Mouse (Mus musculus): ENCODE measurements around the gene Hoxa1. TPM values are rescaled to one million over a fixed set of nuclear protein-coding genes. Genes with fewer than 3 reads are reported as not detected.

The Hoxa1 gene
- polyA plus RNA-seq, 1 experiment: 2.4 TPM

GRCm38 (mm10) chr6:52202362-52203120 lies 44.4 kb upstream of the Hoxa1 start:
- Histone ChIP-seq H3K4me3 (ENCODE audit: insufficient read depth, low read length) (peak overlapping the region; percentile 45), H3K4me1 (ENCODE audit: control insufficient read depth, insufficient read depth, low read length) (no peaks in the 10 kb centered on the region), H3K27ac (ENCODE audit: insufficient read depth, low read length) (no peak overlapping the region)
- no peak for TF ChIP-seq POLR2A (IDR thresholded peaks at IDR 0.05; ENCODE audit: low read depth, low read length)
- TF ChIP-seq CTCF (IDR thresholded peaks at IDR 0.05; ENCODE audit: borderline replicate concordance, insufficient read depth, low read length): no peak

GRCm38 (mm10) chr6:52201269-52201668 lies 43.2 kb upstream of the Hoxa1 start:
- peaks cover under 1% of the 10 kb centered on the region; the same call in 1 of the 2 replicates for H3K4me1 ChIP-seq (ENCODE audit: control insufficient read depth, insufficient read depth, low read length)
- TF ChIP-seq CTCF (IDR thresholded peaks at IDR 0.05; ENCODE audit: borderline replicate concordance, insufficient read depth, low read length): no peak
- no peak for TF ChIP-seq POLR2A (IDR thresholded peaks at IDR 0.05; ENCODE audit: low read depth, low read length)
- peak overlapping the region; percentile 38; the same call in 1 of the 2 replicates for H3K27ac ChIP-seq (ENCODE audit: insufficient read depth, low read length)
- no peak overlapping the region for H3K4me3 ChIP-seq (ENCODE audit: insufficient read depth, low read length)

- Histone ChIP-seq H3K4me1 (ENCODE audit: control insufficient read depth, insufficient read depth, low read length) (peaks cover 3% of the 10 kb centered on the region; the same call in 1 of the 2 replicates), H3K27ac (ENCODE audit: insufficient read depth, low read length) (peak overlapping the region; percentile 38; the same call in 1 of the 2 replicates), H3K4me3 (ENCODE audit: insufficient read depth, low read length) (no peak overlapping the region; the same call in 1 of the 2 replicates)
- no peak for TF ChIP-seq CTCF (IDR thresholded peaks at IDR 0.05; ENCODE audit: borderline replicate concordance, insufficient read depth, low read length)
- TF ChIP-seq POLR2A (IDR thresholded peaks at IDR 0.05; ENCODE audit: low read depth, low read length): no peak
These were observed 42.7 kb upstream of the Hoxa1 start for GRCm38 (mm10) chr6:52200751-52201250.

GRCm38 (mm10) chr6:52200073-52200750 lies 42.1 kb upstream of the Hoxa1 start:
- peaks cover 3% of the 10 kb centered on the region; the same call in 1 of the 2 replicates for H3K4me1 ChIP-seq (ENCODE audit: control insufficient read depth, insufficient read depth, low read length)
- H3K27ac ChIP-seq (ENCODE audit: insufficient read depth, low read length): peak overlapping the region; percentile 24; the same call in 1 of the 2 replicates
- TF ChIP-seq POLR2A (IDR thresholded peaks at IDR 0.05; ENCODE audit: low read depth, low read length): no peak
- TF ChIP-seq CTCF (IDR thresholded peaks at IDR 0.05; ENCODE audit: borderline replicate concordance, insufficient read depth, low read length): no peak
- H3K4me3 ChIP-seq (ENCODE audit: insufficient read depth, low read length): peak overlapping the region; percentile 10

GRCm38 (mm10) chr6:52197271-52197670 lies 39.2 kb upstream of the Hoxa1 start:
- TF ChIP-seq CTCF (IDR thresholded peaks at IDR 0.05; ENCODE audit: borderline replicate concordance, insufficient read depth, low read length) (0 out of 2 replicates have a peak, but pooled peaks have one; percentile 25), POLR2A (IDR thresholded peaks at IDR 0.05; ENCODE audit: low read depth, low read length) (no peak)
- 0 out of 2 replicates have a peak overlapping the region, but pooled peaks have one; percentile 27 for H3K27ac ChIP-seq (ENCODE audit: insufficient read depth, low read length)
- no peak overlapping the region for H3K4me3 ChIP-seq (ENCODE audit: insufficient read depth, low read length)

GRCm38 (mm10) chr6:52196811-52197210 lies 38.7 kb upstream of the Hoxa1 start:
- Histone ChIP-seq H3K27ac (ENCODE audit: insufficient read depth, low read length) (peak overlapping the region; percentile 27; the same call in 1 of the 2 replicates), H3K4me1 (ENCODE audit: control insufficient read depth, insufficient read depth, low read length) (peaks cover 5% of the 10 kb centered on the region), H3K4me3 (ENCODE audit: insufficient read depth, low read length) (no peak overlapping the region)
- TF ChIP-seq POLR2A (IDR thresholded peaks at IDR 0.05; ENCODE audit: low read depth, low read length) (no peak), CTCF (IDR thresholded peaks at IDR 0.05; ENCODE audit: borderline replicate concordance, insufficient read depth, low read length) (no peak)

More at GRCm38 (mm10) chr6:52197271-52197670, 39.2 kb upstream of the Hoxa1 start:
- peaks cover 5% of the 10 kb centered on the region for H3K4me1 ChIP-seq (ENCODE audit: control insufficient read depth, insufficient read depth, low read length)

- H3K4me1 ChIP-seq (ENCODE audit: control insufficient read depth, insufficient read depth, low read length): peaks cover 8% of the 10 kb centered on the region
- no peak overlapping the region for H3K4me3 ChIP-seq (ENCODE audit: insufficient read depth, low read length)
- no peak overlapping the region for H3K27ac ChIP-seq (ENCODE audit: insufficient read depth, low read length)
- TF ChIP-seq CTCF (IDR thresholded peaks at IDR 0.05; ENCODE audit: borderline replicate concordance, insufficient read depth, low read length) (no peak), POLR2A (IDR thresholded peaks at IDR 0.05; ENCODE audit: low read depth, low read length) (no peak)
These were observed 36.6 kb upstream of the Hoxa1 start for GRCm38 (mm10) chr6:52194690-52195089.

GRCm38 (mm10) chr6:52191860-52192550 lies 33.9 kb upstream of the Hoxa1 start:
- Histone ChIP-seq H3K27ac (ENCODE audit: insufficient read depth, low read length) (peak overlapping the region; percentile 59; the same call in 1 of the 2 replicates), H3K4me3 (ENCODE audit: insufficient read depth, low read length) (peak overlapping the region; percentile 61), H3K4me1 (ENCODE audit: control insufficient read depth, insufficient read depth, low read length) (peaks cover 10% of the 10 kb centered on the region)
- TF ChIP-seq CTCF (IDR thresholded peaks at IDR 0.05; ENCODE audit: borderline replicate concordance, insufficient read depth, low read length): no peak
- TF ChIP-seq POLR2A (IDR thresholded peaks at IDR 0.05; ENCODE audit: low read depth, low read length): peak; percentile 60
